Mouse (Mus musculus): ENCODE measurements at regions not wholly inside any gene's neighbourhood (a gene's known extent, or its start where the extent isn't known, plus 50 kb on each side); places are given as distances from the start of the nearest gene placed in this dataset.
A peak's percentile ranks its signal among the peaks of the same experiment; 100 is the strongest.

GRCm38 (mm10) chr6:89006997-89007396, 104.9 kb downstream of the Tpra1 start:
- no peak for DNase-seq (ENCODE audit: low read depth)

GRCm38 (mm10) chr6:89007516-89007915, 105.5 kb downstream of the Tpra1 start:
- no peak for DNase-seq (ENCODE audit: low read depth)

- no peak for DNase-seq (ENCODE audit: low read depth)
Measured at GRCm38 (mm10) chr6:89008614-89009171, 106.6 kb downstream of the Tpra1 start.

- DNase-seq (ENCODE audit: low read depth) = no peak
Measured at GRCm38 (mm10) chr6:89012998-89013689, 111.1 kb downstream of the Tpra1 start.

GRCm38 (mm10) chr6:89013690-89014061, 111.6 kb downstream of the Tpra1 start:
- DNase-seq (ENCODE audit: low read depth) = no peak

GRCm38 (mm10) chr6:89024101-89024650, 122.1 kb downstream of the Tpra1 start:
- no peak for DNase-seq (ENCODE audit: low read depth)

- no peak for DNase-seq (ENCODE audit: low read depth)
Measured at GRCm38 (mm10) chr6:89033433-89034298, 131.6 kb downstream of the Tpra1 start.

- no peak for DNase-seq (ENCODE audit: low read depth)
Measured at GRCm38 (mm10) chr6:89034455-89034854, 132.4 kb downstream of the Tpra1 start.

- DNase-seq (ENCODE audit: low read depth) = no peak
Measured at GRCm38 (mm10) chr6:89035061-89035835, 133.2 kb downstream of the Tpra1 start.

- no peak for DNase-seq (ENCODE audit: low read depth)
Measured at GRCm38 (mm10) chr6:89035836-89036156, 133.7 kb downstream of the Tpra1 start.

- no peak for DNase-seq (ENCODE audit: low read depth)
Measured at GRCm38 (mm10) chr6:89037392-89037791, 135.3 kb downstream of the Tpra1 start.

GRCm38 (mm10) chr6:89037901-89038300, 135.8 kb downstream of the Tpra1 start:
- no peak for DNase-seq (ENCODE audit: low read depth)

- DNase-seq (ENCODE audit: low read depth) = no peak
Measured at GRCm38 (mm10) chr6:89040919-89041318, 138.9 kb downstream of the Tpra1 start.

- peak; percentile 16 for DNase-seq (ENCODE audit: low read depth)
Measured at GRCm38 (mm10) chr6:89042478-89043239, 140.6 kb downstream of the Tpra1 start.

GRCm38 (mm10) chr6:89045436-89045966, 143.4 kb downstream of the Tpra1 start:
- no peak for DNase-seq (ENCODE audit: low read depth)

- DNase-seq (ENCODE audit: low read depth) = no peak
Measured at GRCm38 (mm10) chr6:89046476-89046875, 144.4 kb downstream of the Tpra1 start.

- DNase-seq (ENCODE audit: low read depth) = no peak
Measured at GRCm38 (mm10) chr6:89047629-89048332, 145.7 kb downstream of the Tpra1 start.

GRCm38 (mm10) chr6:89049290-89049689, 147.2 kb downstream of the Tpra1 start:
- DNase-seq (ENCODE audit: low read depth) = no peak

GRCm38 (mm10) chr6:89050575-89051270, 148.7 kb downstream of the Tpra1 start:
- DNase-seq (ENCODE audit: low read depth) = no peak

Data from 416B (cell line).